Mouse (Mus musculus): ENCODE data around the gene Srbd1. TPM values are rescaled to one million over a fixed set of nuclear protein-coding genes. Genes with fewer than 3 reads are reported as not detected.

Gene Srbd1
- polyA plus RNA-seq, 1 experiment: not detected

DNA sequence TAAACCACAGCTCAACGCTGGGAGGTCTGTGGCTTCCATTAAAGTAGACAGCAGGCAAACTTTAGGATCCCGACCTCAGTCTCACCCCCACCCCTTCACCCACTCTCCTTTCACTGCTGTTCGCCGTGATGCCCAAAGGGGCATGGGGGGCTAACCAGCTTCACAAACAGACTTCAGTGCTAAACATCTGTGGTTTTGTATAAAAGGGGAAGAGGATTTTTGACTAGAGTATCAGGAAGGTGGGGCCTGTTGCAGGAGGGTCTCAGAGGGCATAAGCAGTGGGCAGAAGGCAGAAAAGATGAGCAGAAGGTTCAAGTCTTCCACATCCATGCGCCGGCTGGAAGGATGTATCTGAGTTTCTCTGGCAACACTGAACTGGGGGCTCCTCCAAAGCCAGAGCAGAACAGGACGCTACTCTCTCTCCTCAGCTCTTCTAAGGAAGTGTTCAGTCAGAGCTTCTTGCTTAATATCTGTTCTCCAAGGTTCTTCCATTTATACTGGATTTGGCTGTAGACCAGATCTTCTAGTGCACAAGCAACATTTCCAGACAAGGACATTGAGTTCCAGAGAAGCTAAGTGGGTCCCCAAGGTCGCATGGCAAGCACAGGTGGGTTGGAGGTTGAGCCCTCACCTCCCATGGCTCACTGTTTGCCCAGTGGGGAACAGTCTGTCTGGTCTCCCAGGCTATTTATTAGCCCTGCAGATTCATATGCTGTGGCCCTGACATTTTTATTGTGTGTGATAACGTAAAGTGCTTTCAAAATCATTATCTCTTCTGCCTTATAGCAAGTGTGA is 25.4 kb upstream of the Srbd1 start:
- H3K4me1 ChIP-seq (ENCODE audit: control insufficient read depth, insufficient read depth, low read length): peaks cover 28% of the 10 kb centered on the region
- 33% methylated on average over 9 of the region's 9 CpGs for WGBS
- TF ChIP-seq POLR2A (IDR thresholded peaks at IDR 0.05; ENCODE audit: insufficient read depth, low read depth, low read length) (no peak), CTCF (IDR thresholded peaks at IDR 0.05; ENCODE audit: insufficient read depth, low read depth, low read length) (no peak)
- peak overlapping the region; percentile 36 for H3K4me3 ChIP-seq (ENCODE audit: insufficient read depth, low read depth, low read length)
- H3K27ac ChIP-seq (ENCODE audit: insufficient read depth, low read depth, low read length): no peak overlapping the region

DNA sequence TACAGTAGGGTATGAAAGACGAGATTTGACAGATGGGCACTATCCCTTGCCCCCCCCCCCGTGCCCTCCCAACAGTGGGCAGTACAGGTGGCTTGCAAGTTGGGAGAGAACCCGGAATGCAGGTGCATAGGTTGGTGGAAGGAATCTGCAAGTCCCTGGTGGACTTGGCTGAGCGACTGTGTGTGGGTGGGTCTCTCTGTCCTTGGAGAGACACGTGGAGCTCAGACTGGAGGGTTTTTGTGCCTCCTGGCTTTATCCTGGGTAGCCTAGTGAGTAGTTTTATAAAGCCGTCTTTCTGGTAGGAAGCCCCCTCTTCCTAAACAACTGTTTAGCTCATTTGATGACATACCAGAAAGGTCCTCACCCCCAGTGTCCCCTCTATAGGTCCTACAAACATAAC is 24.1 kb upstream of the Srbd1 start:
- no peak for TF ChIP-seq CTCF (IDR thresholded peaks at IDR 0.05; ENCODE audit: insufficient read depth, low read depth, low read length)
- TF ChIP-seq POLR2A (IDR thresholded peaks at IDR 0.05; ENCODE audit: insufficient read depth, low read depth, low read length): no peak
- peaks cover 26% of the 10 kb centered on the region for H3K4me1 ChIP-seq (ENCODE audit: control insufficient read depth, insufficient read depth, low read length)
- peak overlapping the region; percentile 65 for H3K4me3 ChIP-seq (ENCODE audit: insufficient read depth, low read depth, low read length)
- H3K27ac ChIP-seq (ENCODE audit: insufficient read depth, low read depth, low read length): peak overlapping the region; percentile 49; the same call in 1 of the 2 replicates
- WGBS: 10% methylated on average over 6 of the region's 6 CpGs

- TF ChIP-seq POLR2A (IDR thresholded peaks at IDR 0.05; ENCODE audit: insufficient read depth, low read depth, low read length): no peak
- Histone ChIP-seq H3K4me3 (ENCODE audit: insufficient read depth, low read depth, low read length) (peak overlapping the region; percentile 65), H3K27ac (ENCODE audit: insufficient read depth, low read depth, low read length) (peak overlapping the region; percentile 49), H3K4me1 (ENCODE audit: control insufficient read depth, insufficient read depth, low read length) (peaks cover 25% of the 10 kb centered on the region)
- WGBS: under 1% methylated on average over 64 of the region's 64 CpGs
Measured at GRCm38 (mm10) chr17:86168231-86168981, 23.4 kb upstream of the Srbd1 start.

DNA sequence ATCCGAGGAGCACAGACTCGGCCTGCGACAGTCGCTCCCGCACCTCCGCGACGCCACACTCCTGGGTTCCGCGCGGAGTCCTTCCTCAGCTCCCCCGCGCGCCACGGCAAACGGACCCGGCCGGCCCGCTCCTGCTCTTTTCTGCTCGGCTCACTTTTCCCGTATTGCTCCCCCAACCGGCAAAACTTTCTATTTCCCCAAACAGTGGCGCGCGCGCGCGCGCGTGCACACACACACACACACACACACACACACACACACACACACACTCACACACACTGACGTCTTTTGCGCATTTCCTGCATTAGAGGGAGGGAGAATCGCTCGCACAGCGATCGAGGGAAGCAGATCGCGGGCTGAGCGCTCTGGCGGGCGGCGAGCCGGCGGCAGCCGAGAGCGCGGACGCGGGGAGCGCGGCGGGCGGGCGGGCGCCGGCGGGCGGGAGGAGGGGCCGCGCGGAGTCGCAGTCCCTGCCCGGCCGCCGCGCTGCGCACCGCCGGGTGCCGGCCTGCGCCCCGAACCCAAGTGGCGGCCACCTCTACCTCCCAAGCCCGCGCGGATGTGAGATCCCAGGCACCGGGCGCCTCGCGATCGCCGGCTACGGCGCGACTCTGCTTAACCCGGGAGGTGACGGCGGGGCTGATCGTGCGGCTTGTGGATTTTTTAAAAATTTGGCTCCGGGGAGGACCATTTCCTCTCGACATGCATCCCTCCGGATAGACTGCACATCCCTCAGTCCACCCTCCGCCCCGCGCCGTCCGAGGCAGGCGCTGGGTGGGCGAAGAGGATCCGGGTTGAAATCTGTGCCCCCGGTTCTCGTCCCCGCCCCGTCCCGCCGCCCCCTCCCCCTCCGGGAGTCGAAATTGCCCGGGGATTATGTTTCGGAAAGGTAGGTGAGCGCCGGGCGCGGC is 22.6 kb upstream of the Srbd1 start, which contains the start of gene Prkce:
Prkce (plus strand) TSS at position 466 of the 911 bp plus-strand sequence.
- TF ChIP-seq CTCF (IDR thresholded peaks at IDR 0.05; ENCODE audit: insufficient read depth, low read depth, low read length) (0 out of 2 replicates have a peak, but pooled peaks have one; percentile 5), POLR2A (IDR thresholded peaks at IDR 0.05; ENCODE audit: insufficient read depth, low read depth, low read length) (peak; percentile 92)
- Histone ChIP-seq H3K27ac (ENCODE audit: insufficient read depth, low read depth, low read length) (peak within 1 kb of the TSS; percentile 95), H3K4me3 (ENCODE audit: insufficient read depth, low read depth, low read length) (peak within 1 kb of the TSS; percentile 65), H3K4me1 (ENCODE audit: control insufficient read depth, insufficient read depth, low read length) (peaks cover 22% of the 10 kb centered on the region)
- WGBS: under 1% methylated on average over 115 of the region's 115 CpGs

GRCm38 (mm10) chr17:86166567-86167319 is 21.8 kb upstream of the Srbd1 start:
- peak overlapping the region; percentile 73 for H3K27ac ChIP-seq (ENCODE audit: insufficient read depth, low read depth, low read length)
- TF ChIP-seq POLR2A (IDR thresholded peaks at IDR 0.05; ENCODE audit: insufficient read depth, low read depth, low read length) (no peak), CTCF (IDR thresholded peaks at IDR 0.05; ENCODE audit: insufficient read depth, low read depth, low read length) (no peak)
- peak overlapping the region; percentile 65 for H3K4me3 ChIP-seq (ENCODE audit: insufficient read depth, low read depth, low read length)
- under 1% methylated on average over 46 of the region's 46 CpGs for WGBS
- peaks cover 16% of the 10 kb centered on the region for H3K4me1 ChIP-seq (ENCODE audit: control insufficient read depth, insufficient read depth, low read length)

DNA sequence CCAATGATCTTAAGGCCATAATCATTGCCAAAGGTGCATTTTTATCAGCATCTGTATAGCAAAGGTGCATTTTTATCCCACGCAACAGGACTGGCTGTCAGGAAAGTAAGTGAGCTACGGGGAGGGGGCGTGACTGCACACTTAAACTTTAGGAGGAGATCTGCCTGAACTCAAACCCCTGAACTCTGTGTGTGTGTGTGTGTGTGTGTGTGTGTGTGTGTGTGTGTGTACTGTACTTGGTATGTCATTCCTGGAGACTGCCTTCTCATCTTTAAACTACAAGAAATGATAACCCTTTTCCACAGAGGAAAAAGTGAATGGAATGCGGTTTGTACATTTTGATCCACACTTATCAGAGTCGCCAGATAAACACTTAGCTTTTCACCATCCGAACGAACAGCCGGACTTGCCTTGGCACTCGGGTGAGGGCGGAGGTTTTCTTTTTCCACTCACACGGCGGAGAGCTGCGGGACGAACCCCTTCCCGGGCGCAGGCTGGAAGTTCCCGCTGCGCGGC is 21.1 kb upstream of the Srbd1 start:
- Histone ChIP-seq H3K4me3 (ENCODE audit: insufficient read depth, low read depth, low read length) (peak overlapping the region; percentile 65), H3K27ac (ENCODE audit: insufficient read depth, low read depth, low read length) (no peak overlapping the region), H3K4me1 (ENCODE audit: control insufficient read depth, insufficient read depth, low read length) (peaks cover 14% of the 10 kb centered on the region)
- WGBS: 7% methylated on average over 19 of the region's 19 CpGs
- TF ChIP-seq POLR2A (IDR thresholded peaks at IDR 0.05; ENCODE audit: insufficient read depth, low read depth, low read length): no peak
- no peak for TF ChIP-seq CTCF (IDR thresholded peaks at IDR 0.05; ENCODE audit: insufficient read depth, low read depth, low read length)

DNA sequence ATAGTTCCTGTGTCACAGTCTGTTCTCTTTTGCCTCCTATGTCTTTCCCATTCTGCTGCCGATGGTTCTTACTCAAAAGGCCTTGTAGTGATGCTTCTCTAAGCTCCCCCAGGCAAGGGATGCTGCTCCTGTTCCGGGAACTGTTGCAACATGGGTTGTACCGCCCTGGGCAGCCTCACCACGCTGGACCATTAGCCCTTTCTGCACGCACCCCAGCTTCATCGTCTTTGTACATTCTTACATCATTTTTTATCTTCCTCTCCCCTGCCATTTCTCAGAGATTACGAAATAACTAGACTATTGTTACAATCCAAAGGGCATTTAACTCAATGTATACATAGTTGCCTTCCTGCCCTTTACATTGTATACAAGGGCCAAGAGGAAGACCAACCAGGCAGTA is 19.4 kb upstream of the Srbd1 start:
- H3K4me3 ChIP-seq (ENCODE audit: insufficient read depth, low read depth, low read length): no peak overlapping the region
- TF ChIP-seq POLR2A (IDR thresholded peaks at IDR 0.05; ENCODE audit: insufficient read depth, low read depth, low read length) (no peak), CTCF (IDR thresholded peaks at IDR 0.05; ENCODE audit: insufficient read depth, low read depth, low read length) (no peak)
- H3K4me1 ChIP-seq (ENCODE audit: control insufficient read depth, insufficient read depth, low read length): peaks cover 10% of the 10 kb centered on the region; the same call in 1 of the 2 replicates
- H3K27ac ChIP-seq (ENCODE audit: insufficient read depth, low read depth, low read length): no peak overlapping the region
- 90% methylated on average over 7 of the region's 7 CpGs for WGBS

DNA sequence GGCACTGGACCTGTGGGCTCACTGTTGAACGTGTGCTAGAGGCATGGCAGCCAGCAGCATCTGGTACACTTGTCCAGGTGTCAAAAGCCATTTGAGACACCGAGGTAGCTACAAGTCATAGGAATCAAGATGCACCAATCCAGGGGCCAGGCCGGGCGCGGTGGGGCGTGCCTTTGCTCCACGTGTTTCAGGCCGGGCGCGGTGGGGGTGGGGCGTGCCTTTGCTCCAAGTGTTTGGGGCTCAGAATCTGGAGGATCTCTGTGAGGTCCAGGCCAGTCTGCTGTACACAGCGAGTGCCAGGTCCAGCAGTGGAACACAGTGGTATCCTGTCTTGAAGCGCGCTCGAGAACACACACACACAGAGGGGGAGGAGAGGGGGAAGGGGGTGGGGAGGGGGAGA is 17.7 kb upstream of the Srbd1 start:
- 84% methylated on average over 15 of the region's 15 CpGs for WGBS
- Histone ChIP-seq H3K4me1 (ENCODE audit: control insufficient read depth, insufficient read depth, low read length) (peaks cover 11% of the 10 kb centered on the region; the same call in 1 of the 2 replicates), H3K4me3 (ENCODE audit: insufficient read depth, low read depth, low read length) (no peak overlapping the region), H3K27ac (ENCODE audit: insufficient read depth, low read depth, low read length) (no peak overlapping the region)
- TF ChIP-seq POLR2A (IDR thresholded peaks at IDR 0.05; ENCODE audit: insufficient read depth, low read depth, low read length) (no peak), CTCF (IDR thresholded peaks at IDR 0.05; ENCODE audit: insufficient read depth, low read depth, low read length) (no peak)
